Mouse (Mus musculus): ENCODE measurements around the gene Lmntd2. TPM values are rescaled to one million over a fixed set of nuclear protein-coding genes. Genes with fewer than 3 reads are reported as not detected.

The Lmntd2 gene
- polyA plus RNA-seq, 1 experiment from 2014 or later, result 3.7 TPM

- under 1% methylated on average over 28 of the region's 28 CpGs for WGBS
- H3K27me3 ChIP-seq, result no peaks in the 10 kb centered on the region
- ATAC-seq (ENCODE audit: low FRiP score, low read depth), result peak; percentile 25
- H3K9me3 ChIP-seq, result no peaks in the 10 kb centered on the region
- H3K9ac ChIP-seq (replicated peaks), result peak overlapping the region; percentile 63
- H3K27ac ChIP-seq (replicated peaks), result peak overlapping the region; percentile 75
- H3K36me3 ChIP-seq, result peaks cover 27% of the 10 kb centered on the region
- peak overlapping the region; percentile 93 for H3K4me2 ChIP-seq (replicated peaks)
- peak overlapping the region; percentile 93 for H3K4me3 ChIP-seq
- peaks cover 28% of the 10 kb centered on the region for H3K4me1 ChIP-seq
Observed at GRCm38 (mm10) chr7:141194830-141195229, 19.1 kb downstream of the Lmntd2 start.

DNA sequence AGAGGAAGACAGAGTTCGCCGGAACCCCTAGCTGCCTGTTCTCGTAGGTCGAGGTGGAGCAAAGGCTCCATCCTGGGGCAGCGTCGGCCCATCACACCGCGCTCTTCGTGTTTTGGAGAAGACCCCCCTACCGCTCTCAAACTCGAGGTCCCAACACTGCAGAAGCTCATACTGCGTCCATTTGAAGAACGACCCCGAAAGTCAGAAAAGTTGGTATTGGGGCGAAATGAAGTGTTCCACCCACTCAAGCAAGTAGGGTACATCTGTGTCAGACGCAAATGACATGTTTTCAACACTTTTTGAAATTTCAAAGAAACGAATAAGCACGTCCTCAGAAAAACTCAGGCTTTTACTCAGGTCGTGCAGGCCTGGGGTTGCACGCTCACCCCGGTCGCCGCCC, 19.5 kb downstream of the Lmntd2 start:
- no peak for ATAC-seq (ENCODE audit: low FRiP score, low read depth)
- WGBS, result under 1% methylated on average over 23 of the region's 23 CpGs
- Histone ChIP-seq H3K4me1 (peaks cover 28% of the 10 kb centered on the region), H3K4me3 (peak overlapping the region; percentile 93), H3K9me3 (no peaks in the 10 kb centered on the region), H3K36me3 (peaks cover 31% of the 10 kb centered on the region), H3K4me2 (replicated peaks) (peak overlapping the region; percentile 93), H3K27ac (replicated peaks) (peak overlapping the region; percentile 75), H3K27me3 (no peaks in the 10 kb centered on the region), H3K9ac (replicated peaks) (peak overlapping the region; percentile 59)

- H3K36me3 ChIP-seq, result peaks cover 35% of the 10 kb centered on the region
- H3K4me2 ChIP-seq (replicated peaks), result peak within 1 kb of the TSS; percentile 93
- H3K27ac ChIP-seq (replicated peaks), result peak within 1 kb of the TSS; percentile 85
- no peaks in the 10 kb centered on the region for H3K9me3 ChIP-seq
- peaks cover 28% of the 10 kb centered on the region for H3K4me1 ChIP-seq
- peak within 1 kb of the TSS; percentile 97 for H3K9ac ChIP-seq (replicated peaks)
- 0% methylated on average over 36 of the region's 39 CpGs for WGBS
- H3K4me3 ChIP-seq, result peak within 1 kb of the TSS; percentile 93
- H3K27me3 ChIP-seq, result no peaks in the 10 kb centered on the region
- peak; percentile 95 for ATAC-seq (ENCODE audit: low FRiP score, low read depth)
Observed at GRCm38 (mm10) chr7:141193948-141194347, 19.9 kb downstream of the Lmntd2 start, which contains the start of the genes Hras and Lrrc56. Gene Hras (minus strand): TSS chr7:141194005. Gene Lrrc56 (plus strand): TSS chr7:141194157.

DNA sequence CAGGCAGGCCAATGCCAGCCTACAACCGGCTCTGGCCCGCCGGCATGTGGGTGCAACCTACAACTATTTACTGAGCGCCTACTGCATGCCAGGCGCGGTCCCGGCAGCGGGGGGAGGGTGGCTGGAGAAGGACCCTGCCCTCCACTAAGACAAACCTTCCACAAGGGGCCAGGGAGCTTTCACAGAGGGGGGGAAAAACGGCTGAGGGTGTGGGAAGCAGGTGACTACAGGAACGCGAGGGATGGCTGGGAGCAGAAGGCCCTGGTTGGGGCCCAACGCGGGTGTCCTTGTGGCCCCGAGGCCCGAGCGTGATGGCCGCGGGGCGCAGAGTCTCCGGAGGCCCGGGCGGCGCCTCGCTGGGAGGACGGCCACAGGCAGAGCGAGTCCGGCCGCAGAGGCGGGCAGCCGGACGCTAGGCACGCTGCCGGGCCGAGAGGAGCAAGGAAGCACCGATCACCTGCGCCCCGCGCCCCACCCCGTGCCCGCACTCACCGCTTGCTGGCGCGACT, 20.5 kb downstream of the Lmntd2 start:
- WGBS, result 0% methylated on average over 36 of the region's 43 CpGs
- ATAC-seq (ENCODE audit: low FRiP score, low read depth), result no peak; the same call in none of the 2 replicates
- H3K4me1 ChIP-seq, result peaks cover 28% of the 10 kb centered on the region

GRCm38 (mm10) chr7:141192776-141193347, 21.0 kb downstream of the Lmntd2 start:
- no peaks in the 10 kb centered on the region for H3K9me3 ChIP-seq
- H3K36me3 ChIP-seq, result peaks cover 36% of the 10 kb centered on the region
- H3K4me3 ChIP-seq, result peak overlapping the region; percentile 93
- 31% methylated on average over 12 of the region's 12 CpGs for WGBS
- H3K4me1 ChIP-seq, result peaks cover 28% of the 10 kb centered on the region
- peak overlapping the region; percentile 97 for H3K9ac ChIP-seq (replicated peaks)
- peak overlapping the region; percentile 85 for H3K27ac ChIP-seq (replicated peaks)
- H3K4me2 ChIP-seq (replicated peaks), result peak overlapping the region; percentile 93
- ATAC-seq (ENCODE audit: low FRiP score, low read depth), result no peak
- no peaks in the 10 kb centered on the region for H3K27me3 ChIP-seq

More for the DNA sequence above, 20.5 kb downstream of the Lmntd2 start:
- Histone ChIP-seq H3K27me3 (no peaks in the 10 kb centered on the region), H3K27ac (replicated peaks) (peak overlapping the region; percentile 85), H3K36me3 (peaks cover 36% of the 10 kb centered on the region), H3K4me2 (replicated peaks) (peak overlapping the region; percentile 93), H3K9me3 (no peaks in the 10 kb centered on the region), H3K4me3 (peak overlapping the region; percentile 93), H3K9ac (replicated peaks) (peak overlapping the region; percentile 97)

DNA sequence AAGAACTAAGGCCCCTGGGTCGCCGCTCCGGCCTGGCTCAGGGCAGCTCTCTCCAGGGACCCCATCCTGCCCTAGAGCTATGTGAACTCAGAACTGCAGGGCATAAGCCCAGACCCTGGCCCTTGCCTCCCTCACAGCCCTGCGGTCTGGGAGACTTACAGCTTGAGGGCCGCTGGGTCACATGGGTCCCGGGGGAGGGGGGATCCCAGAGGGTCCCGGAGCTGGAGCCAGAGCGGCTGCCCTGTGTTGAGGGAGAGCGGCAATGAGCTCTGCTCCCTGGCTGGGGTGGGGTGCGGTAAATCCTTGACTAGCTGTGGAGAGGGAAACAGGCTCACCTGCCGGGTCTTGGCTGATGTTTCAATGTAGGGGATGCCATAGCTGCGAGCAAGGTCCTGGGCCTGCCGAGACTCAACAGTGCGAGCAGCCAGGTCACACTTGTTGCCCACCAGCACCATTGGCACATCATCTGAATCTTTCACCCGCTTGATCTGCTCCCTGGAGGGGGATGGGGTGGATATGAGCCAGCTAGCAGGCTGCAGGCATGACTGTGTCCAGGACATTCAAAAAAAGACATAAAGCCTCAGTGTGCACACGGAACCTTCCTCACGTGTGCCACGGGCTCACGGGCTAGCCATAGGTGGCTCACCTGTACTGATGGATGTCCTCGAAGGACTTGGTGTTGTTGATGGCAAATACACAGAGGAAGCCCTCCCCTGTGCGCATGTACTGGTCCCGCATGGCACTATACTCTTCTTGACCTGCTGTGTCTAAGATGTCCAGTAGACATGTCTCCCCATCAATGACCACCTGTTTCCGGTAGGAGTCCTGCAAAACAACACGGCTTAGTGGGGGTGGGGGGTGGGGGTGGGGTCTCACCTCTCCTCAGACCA, 21.8 kb downstream of the Lmntd2 start:
- ATAC-seq (ENCODE audit: low FRiP score, low read depth), result no peak
- Histone ChIP-seq H3K9ac (replicated peaks) (peak overlapping the region; percentile 97; the same call in 1 of the 2 replicates), H3K27ac (replicated peaks) (no peak overlapping the region), H3K4me1 (peaks cover 28% of the 10 kb centered on the region), H3K4me3 (peak overlapping the region; percentile 93), H3K4me2 (replicated peaks) (peak overlapping the region; percentile 93; the same call in 1 of the 2 replicates), H3K9me3 (no peaks in the 10 kb centered on the region), H3K27me3 (no peaks in the 10 kb centered on the region), H3K36me3 (peaks cover 36% of the 10 kb centered on the region)
- WGBS, result 90% methylated on average over 24 of the region's 24 CpGs

GRCm38 (mm10) chr7:141191036-141191435, 22.8 kb downstream of the Lmntd2 start:
- no peak overlapping the region for H3K4me3 ChIP-seq
- ATAC-seq (ENCODE audit: low FRiP score, low read depth), result no peak
- no peaks in the 10 kb centered on the region for H3K9me3 ChIP-seq
- peaks cover 27% of the 10 kb centered on the region for H3K4me1 ChIP-seq
- H3K27me3 ChIP-seq, result no peaks in the 10 kb centered on the region
- WGBS, result 93% methylated on average over 14 of the region's 14 CpGs
- H3K4me2 ChIP-seq (replicated peaks), result no peak overlapping the region
- peaks cover 36% of the 10 kb centered on the region for H3K36me3 ChIP-seq
- no peak overlapping the region for H3K9ac ChIP-seq (replicated peaks)
- H3K27ac ChIP-seq (replicated peaks), result no peak overlapping the region

DNA sequence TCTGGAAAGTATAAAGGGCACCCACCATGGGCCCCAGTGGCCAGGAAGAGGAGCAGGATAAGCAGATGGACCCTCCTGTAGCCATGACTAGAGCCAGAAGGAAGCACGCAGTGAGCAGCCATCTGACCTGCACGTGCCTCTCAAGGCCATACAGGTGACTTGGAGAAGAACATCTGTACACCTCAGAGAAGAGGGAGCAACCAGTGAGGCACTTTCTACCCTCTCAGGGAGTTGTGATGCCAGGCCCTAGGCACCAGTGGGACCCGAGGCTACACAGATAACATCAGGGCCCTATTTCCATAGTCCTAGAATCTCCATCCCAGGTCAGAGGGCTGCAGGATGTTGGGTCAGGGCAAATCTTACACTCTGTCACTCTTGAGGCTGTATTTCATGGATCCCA, 23.7 kb downstream of the Lmntd2 start:
- no peak overlapping the region for H3K9ac ChIP-seq (replicated peaks)
- no peaks in the 10 kb centered on the region for H3K27me3 ChIP-seq
- WGBS, result 85% methylated on average over 3 of the region's 3 CpGs
- H3K9me3 ChIP-seq, result no peaks in the 10 kb centered on the region
- H3K4me3 ChIP-seq, result no peak overlapping the region
- H3K27ac ChIP-seq (replicated peaks), result no peak overlapping the region
- H3K4me2 ChIP-seq (replicated peaks), result no peak overlapping the region
- ATAC-seq (ENCODE audit: low FRiP score, low read depth), result no peak
- peaks cover 36% of the 10 kb centered on the region for H3K36me3 ChIP-seq
- H3K4me1 ChIP-seq, result peaks cover 19% of the 10 kb centered on the region

DNA sequence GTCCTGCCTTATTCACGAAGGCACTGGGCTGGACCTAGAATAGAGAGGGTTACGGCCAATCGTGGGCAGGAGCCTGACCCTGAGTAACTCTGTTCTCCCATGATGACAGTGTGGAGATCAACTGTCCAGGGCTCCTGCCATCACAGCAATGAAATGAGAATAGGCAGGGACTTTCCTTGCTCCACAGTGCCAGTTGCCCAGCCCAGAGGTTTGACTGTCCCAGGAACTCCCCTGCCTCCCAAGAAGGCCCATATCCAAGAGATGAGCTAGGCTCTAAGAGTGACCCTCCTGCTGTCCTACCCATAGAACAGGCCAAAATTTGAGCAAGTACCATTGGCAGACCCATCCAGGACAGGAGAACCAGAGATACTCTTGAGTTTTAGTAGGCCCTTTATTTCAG, 25.1 kb downstream of the Lmntd2 start:
- Histone ChIP-seq H3K36me3 (peaks cover 36% of the 10 kb centered on the region), H3K9ac (replicated peaks) (no peak overlapping the region), H3K4me3 (no peak overlapping the region), H3K27me3 (no peaks in the 10 kb centered on the region), H3K4me1 (peaks cover 17% of the 10 kb centered on the region), H3K9me3 (no peaks in the 10 kb centered on the region), H3K27ac (replicated peaks) (no peak overlapping the region), H3K4me2 (replicated peaks) (no peak overlapping the region)
- no peak for ATAC-seq (ENCODE audit: low FRiP score, low read depth)
- WGBS, result 90% methylated on average over 3 of the region's 3 CpGs

DNA sequence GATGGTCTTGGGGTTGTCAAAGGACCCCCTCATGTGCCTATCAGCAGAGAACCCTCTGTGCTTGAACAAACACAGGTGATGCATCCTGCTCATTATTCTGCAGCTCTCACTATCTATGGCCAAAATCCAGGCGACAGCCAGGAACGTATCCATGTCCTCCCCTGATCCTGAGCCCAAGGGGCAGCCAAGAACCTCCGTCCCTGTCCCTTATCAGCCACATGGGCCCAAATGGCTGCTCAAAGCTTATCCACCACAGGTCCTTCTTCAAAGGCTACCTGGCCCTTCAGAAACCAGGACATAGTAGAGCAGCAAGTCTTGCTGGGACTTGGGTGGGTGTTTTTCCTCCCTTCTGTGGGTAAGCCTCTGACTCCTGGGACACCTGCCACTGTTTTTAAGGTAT, 25.7 kb downstream of the Lmntd2 start:
- Histone ChIP-seq H3K27me3 (no peaks in the 10 kb centered on the region), H3K4me3 (no peak overlapping the region), H3K36me3 (peaks cover 36% of the 10 kb centered on the region), H3K9ac (replicated peaks) (no peak overlapping the region), H3K9me3 (no peaks in the 10 kb centered on the region), H3K4me2 (replicated peaks) (no peak overlapping the region), H3K4me1 (peaks cover 15% of the 10 kb centered on the region), H3K27ac (replicated peaks) (no peak overlapping the region)
- WGBS, result 81% methylated on average over 3 of the region's 3 CpGs
- no peak for ATAC-seq (ENCODE audit: low FRiP score, low read depth)

GRCm38 (mm10) chr7:141176173-141176572, 37.7 kb downstream of the Lmntd2 start:
- Histone ChIP-seq H3K36me3 (no peaks in the 10 kb centered on the region), H3K4me2 (replicated peaks) (no peak overlapping the region), H3K27ac (replicated peaks) (no peak overlapping the region), H3K4me1 (peaks cover 8% of the 10 kb centered on the region), H3K9ac (replicated peaks) (no peak overlapping the region; the same call in 1 of the 2 replicates), H3K9me3 (no peaks in the 10 kb centered on the region), H3K4me3 (no peak overlapping the region), H3K27me3 (0 out of 2 replicates have a peak, but pooled peaks cover 4% of the 10 kb centered on the region)
- WGBS, result 2% methylated on average over 8 of the region's 8 CpGs
- ATAC-seq (ENCODE audit: low FRiP score, low read depth), result no peak

- WGBS, result 92% methylated on average over 4 of the region's 4 CpGs
- Histone ChIP-seq H3K4me1 (peaks cover 8% of the 10 kb centered on the region), H3K36me3 (no peaks in the 10 kb centered on the region), H3K4me2 (replicated peaks) (no peak overlapping the region), H3K9ac (replicated peaks) (no peak overlapping the region), H3K4me3 (no peak overlapping the region), H3K27ac (replicated peaks) (no peak overlapping the region), H3K27me3 (0 out of 2 replicates have a peak, but pooled peaks cover 4% of the 10 kb centered on the region), H3K9me3 (no peaks in the 10 kb centered on the region)
- no peak for ATAC-seq (ENCODE audit: low FRiP score, low read depth)
Observed at GRCm38 (mm10) chr7:141175068-141175467, 38.8 kb downstream of the Lmntd2 start.
